Mouse (Mus musculus) spleen, adult 2 months (tissue): Measurements from ENCODE around the gene Mylk4.

Experiments used
- CTCF ChIP-seq: fragments of 200-500 bp; IDR thresholded peaks from 2 replicates; pipeline ENCODE4 v1.5.1; 2011; ENCODE audit warnings: mild to moderate bottlenecking, inconsistent platforms; ENCODE audit not compliant: insufficient read depth, insufficient read length, insufficient replicate concordance; ENCODE audit errors: extremely low read depth
- POLR2A ChIP-seq: fragments of 200-500 bp; IDR thresholded peaks from 2 replicates; pipeline ENCODE4 v1.6.1; 2011; ENCODE audit warnings: low read depth, low read length, inconsistent platforms

DNA sequence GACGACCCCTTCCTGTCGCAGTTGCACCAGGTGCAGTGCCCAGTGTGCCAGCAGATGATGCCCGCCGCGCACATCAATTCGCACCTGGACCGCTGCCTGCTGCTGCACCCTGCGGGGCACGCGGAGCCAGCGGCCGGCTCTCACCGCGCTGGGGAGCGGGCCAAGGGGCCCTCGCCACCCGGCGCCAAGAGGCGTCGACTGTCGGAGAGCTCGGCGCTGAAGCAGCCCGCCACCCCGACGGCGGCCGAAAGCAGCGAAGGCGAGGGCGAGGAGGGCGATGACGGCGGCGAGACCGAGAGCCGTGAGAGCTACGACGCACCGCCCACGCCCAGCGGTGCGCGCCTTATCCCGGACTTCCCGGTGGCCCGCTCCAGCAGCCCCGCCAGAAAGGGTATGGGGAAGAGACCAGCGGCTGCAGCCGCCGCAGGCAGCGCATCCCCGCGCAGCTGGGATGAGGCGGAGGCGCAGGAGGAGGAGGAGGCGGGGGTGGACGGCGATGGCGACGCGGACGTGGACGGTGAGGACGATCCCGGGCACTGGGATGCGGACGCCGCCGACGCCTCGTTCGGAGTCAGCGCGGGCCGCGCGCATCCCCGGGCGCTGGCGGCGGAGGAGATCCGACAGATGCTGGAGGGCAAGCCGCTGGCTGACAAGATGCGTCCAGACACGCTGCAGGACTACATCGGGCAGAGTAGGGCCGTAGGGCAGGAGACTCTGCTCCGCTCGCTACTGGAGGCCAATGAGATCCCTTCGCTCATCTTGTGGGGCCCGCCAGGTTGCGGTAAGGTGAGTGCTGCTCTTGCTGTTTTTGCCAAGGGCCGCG lies 18.7 kb upstream of the Mylk4 start, which contains the start of gene D930007J09Rik:
- no peak for TF ChIP-seq CTCF
- no peak for TF ChIP-seq POLR2A
